Mouse (Mus musculus) left cerebral cortex, postnatal 14 days (tissue): Measurements from ENCODE around the gene Dennd1a. TPM values are rescaled to one million over a fixed set of nuclear protein-coding genes. Genes with fewer than 3 reads are reported as not detected.
A peak's percentile ranks its signal among the peaks of the same experiment; 100 is the strongest.

Experiments
- DNase-seq, 2 experiments: peaks; one replicate each; pipeline ENCODE4 v3.0.0; 2021 to 2022; ENCODE audit warnings: low spot score in 2 of 2, mixed read lengths in 1 of 2
- intact Hi-C: fragments of 180-260 bp; cut with DNase I; formaldehyde crosslinking; loops from one replicate; pipeline ENCODE4 v1.15.1; 2025
- long read RNA-seq, 2 experiments: library from polyadenylated mRNA; stranded (forward); transcript quantifications; one replicate each; pipeline ENCODE4 v2.0.0; 2021
- total RNA-seq, 2 experiments: library from RNA; stranded (reverse); gene quantifications; 2 replicates each; pipeline ENCODE4 v1.2.3; 2021

The Dennd1a gene
- total RNA-seq = 10 to 100 TPM; 68.5 to 70.1 TPM
- long read RNA-seq, experiment 1, partial matches to known transcripts = 2 of 23 reads
- long read RNA-seq, experiment 1, other reads (novel, unspliced or antisense) = 21 of 23 reads
- long read RNA-seq, experiment 2, partial matches to known transcripts = 0 of 11 reads
- long read RNA-seq, experiment 2, other reads (novel, unspliced or antisense) = 11 of 11 reads

GRCm38 (mm10) chr2:38286733-38287551 is at the start of gene Dennd1a:
TSS of gene Dennd1a (minus strand) at chr2:38287390.
- intact Hi-C loops = no loop called here
- peak; percentile 58 to 81 for DNase-seq

GRCm38 (mm10) chr2:38336606-38337005 is 49.4 kb upstream of the Dennd1a start:
- DNase-seq = no peak
- intact Hi-C loops = no loop called here

- intact Hi-C loops = no loop called here
- DNase-seq = no peak
Observed at GRCm38 (mm10) chr2:38333586-38334119, 46.5 kb upstream of the Dennd1a start.

GRCm38 (mm10) chr2:38326671-38327070 is 39.5 kb upstream of the Dennd1a start:
- no peak for DNase-seq
- intact Hi-C loops = no loop called here

GRCm38 (mm10) chr2:38323380-38323779 is 36.2 kb upstream of the Dennd1a start:
- intact Hi-C loops = no loop called here
- DNase-seq = no peak

- no peak for DNase-seq
- intact Hi-C loops = no loop called here
Observed at GRCm38 (mm10) chr2:38320911-38321310, 33.7 kb upstream of the Dennd1a start.

GRCm38 (mm10) chr2:38319086-38319485 is 31.9 kb upstream of the Dennd1a start:
- DNase-seq = no peak
- intact Hi-C loops = no loop called here

- intact Hi-C loops = no loop called here
Observed at GRCm38 (mm10) chr2:38313399-38313798, 26.2 kb upstream of the Dennd1a start.

GRCm38 (mm10) chr2:38312921-38313320 is 25.7 kb upstream of the Dennd1a start:
- intact Hi-C loops = no loop called here
- DNase-seq = no peak

More at GRCm38 (mm10) chr2:38313399-38313798, 26.2 kb upstream of the Dennd1a start:
- no peak for DNase-seq

- intact Hi-C loops = no loop called here
- DNase-seq = no peak
Observed at GRCm38 (mm10) chr2:38305152-38305551, 18.0 kb upstream of the Dennd1a start.

- intact Hi-C loops = no loop called here
- DNase-seq = no peak
Observed at GRCm38 (mm10) chr2:38300941-38301340, 13.8 kb upstream of the Dennd1a start.

- no peak for DNase-seq
- intact Hi-C loops = no loop called here
Observed at GRCm38 (mm10) chr2:38295939-38296338, 8.7 kb upstream of the Dennd1a start.

GRCm38 (mm10) chr2:38291526-38291925 is 4.3 kb upstream of the Dennd1a start:
- no peak for DNase-seq
- intact Hi-C loops = no loop called here

GRCm38 (mm10) chr2:38288226-38288625 is 1.0 kb upstream of the Dennd1a start:
- intact Hi-C loops = no loop called here
- DNase-seq = no peak

GRCm38 (mm10) chr2:38286433-38286732 is 807 bp downstream of the Dennd1a start:
- no peak for DNase-seq
- intact Hi-C loops = no loop called here

GRCm38 (mm10) chr2:38285781-38286432 is 1.3 kb downstream of the Dennd1a start:
- intact Hi-C loops = no loop called here
- DNase-seq = no peak

- no peak for DNase-seq
- intact Hi-C loops = no loop called here
Observed at GRCm38 (mm10) chr2:38283961-38284360, 3.2 kb downstream of the Dennd1a start.

GRCm38 (mm10) chr2:38280376-38280775 is 6.8 kb downstream of the Dennd1a start:
- intact Hi-C loops = no loop called here

GRCm38 (mm10) chr2:38274973-38275372 is 12.2 kb downstream of the Dennd1a start:
- intact Hi-C loops = no loop called here
- no peak for DNase-seq

More at GRCm38 (mm10) chr2:38280376-38280775, 6.8 kb downstream of the Dennd1a start:
- no peak for DNase-seq

GRCm38 (mm10) chr2:38263653-38264052 is 23.5 kb downstream of the Dennd1a start:
- intact Hi-C loops = no loop called here
- DNase-seq = no peak
